Mouse (Mus musculus): ENCODE data around the gene Olfr556. TPM values are rescaled to one million over a fixed set of nuclear protein-coding genes. Genes with fewer than 3 reads are reported as not detected.
"Not testable (repeated sequence)": the region's sequence is repeated elsewhere in the genome, so short reads cannot be mapped to it uniquely, and the experiment has no call there.

Gene Olfr556
- not detected in 2 replicates for polyA plus RNA-seq (2016; fragmentation: Nextera tagmentation; extraction: Ambion mirVana)

GRCm38 (mm10) chr7:102664599-102664998, at the start of gene Olfr556:
Gene Olfr556, plus strand, starts transcription at chr7:102664899.
- 56% methylated on average over 3 of the region's 3 CpGs for WGBS
- Histone ChIP-seq H3K27me3 (ENCODE audit: insufficient read depth, poor library complexity, severe bottlenecking) (no peaks in the 10 kb centered on the region), H3K4me1 (no peaks in the 10 kb centered on the region), H3K4me3 (no peak within 1 kb of the TSS), H3K36me3 (no peaks in the 10 kb centered on the region), H3K27ac (no peak within 1 kb of the TSS), H3K9me3 (no peaks in the 10 kb centered on the region)
- no peak for DNase-seq (ENCODE audit: low spot score)

DNA sequence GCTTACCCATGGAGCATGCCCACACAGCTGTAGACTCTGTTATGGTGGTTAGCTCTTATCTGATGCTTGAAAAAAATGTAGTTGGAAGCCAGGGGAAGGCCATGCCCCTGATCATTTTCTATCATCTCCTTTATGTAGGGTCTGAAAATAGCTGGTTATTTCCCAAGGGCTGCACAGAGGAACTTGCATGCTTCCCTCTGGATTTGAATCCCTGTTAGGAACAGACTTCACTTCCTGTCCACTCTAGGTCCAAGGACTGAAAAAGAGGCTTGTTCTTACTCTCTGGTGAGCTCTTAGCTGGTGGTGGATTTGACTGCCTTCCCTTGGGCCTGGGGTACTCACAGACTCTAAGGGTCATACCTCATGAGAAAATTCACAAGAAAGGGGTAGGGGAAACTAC, 46.6 kb upstream of the Olfr556 start, which contains the start of gene Olfr553:
Gene Olfr553, minus strand, starts transcription at position 101 of the 400 bp plus-strand sequence.
- no peaks in the 10 kb centered on the region for H3K9me3 ChIP-seq

GRCm38 (mm10) chr7:102619608-102620007, 45.1 kb upstream of the Olfr556 start:
- DNase-seq (ENCODE audit: low spot score), result no peak
- no peak overlapping the region for H3K27ac ChIP-seq
- no peaks in the 10 kb centered on the region for H3K9me3 ChIP-seq
- H3K27me3 ChIP-seq (ENCODE audit: insufficient read depth, poor library complexity, severe bottlenecking), result no peaks in the 10 kb centered on the region
- H3K36me3 ChIP-seq, result no peaks in the 10 kb centered on the region
- no peak overlapping the region for H3K4me3 ChIP-seq
- WGBS, result 56% methylated on average over 5 of the region's 5 CpGs
- H3K4me1 ChIP-seq, result no peaks in the 10 kb centered on the region

More for the DNA sequence above, 46.6 kb upstream of the Olfr556 start, which contains the start of gene Olfr553:
- no peak for DNase-seq (ENCODE audit: low spot score)
- Histone ChIP-seq H3K27ac (no peak within 1 kb of the TSS), H3K27me3 (ENCODE audit: insufficient read depth, poor library complexity, severe bottlenecking) (no peaks in the 10 kb centered on the region), H3K4me3 (no peak within 1 kb of the TSS), H3K4me1 (no peaks in the 10 kb centered on the region), H3K36me3 (no peaks in the 10 kb centered on the region)

DNA sequence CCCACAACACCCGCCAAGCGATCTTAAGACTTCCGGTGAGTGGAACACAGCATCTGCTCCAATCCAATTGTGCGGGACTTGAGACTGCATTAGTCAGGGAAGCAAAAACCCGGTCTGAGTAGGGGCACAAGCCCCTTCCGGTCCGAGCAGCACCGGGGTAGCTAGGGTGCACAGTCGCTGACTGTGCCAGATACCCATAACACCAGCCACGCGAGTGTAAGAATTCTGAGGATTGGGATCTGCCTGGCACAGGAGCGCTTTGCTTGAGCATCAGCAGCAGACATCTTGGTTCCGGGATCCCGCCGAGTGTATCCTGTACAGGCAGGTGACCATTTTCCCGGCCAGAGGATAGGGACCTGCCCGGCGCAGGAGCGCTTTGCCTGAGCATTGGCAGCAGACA, 44.3 kb upstream of the Olfr556 start:
- H3K4me1 ChIP-seq; DNase-seq (ENCODE audit: low spot score); H3K27me3 ChIP-seq (ENCODE audit: insufficient read depth, poor library complexity, severe bottlenecking); H3K27ac ChIP-seq; H3K36me3 ChIP-seq; H3K9me3 ChIP-seq; H3K4me3 ChIP-seq: not testable (repeated sequence)
- WGBS, result 72% methylated on average over 19 of the region's 19 CpGs

DNA sequence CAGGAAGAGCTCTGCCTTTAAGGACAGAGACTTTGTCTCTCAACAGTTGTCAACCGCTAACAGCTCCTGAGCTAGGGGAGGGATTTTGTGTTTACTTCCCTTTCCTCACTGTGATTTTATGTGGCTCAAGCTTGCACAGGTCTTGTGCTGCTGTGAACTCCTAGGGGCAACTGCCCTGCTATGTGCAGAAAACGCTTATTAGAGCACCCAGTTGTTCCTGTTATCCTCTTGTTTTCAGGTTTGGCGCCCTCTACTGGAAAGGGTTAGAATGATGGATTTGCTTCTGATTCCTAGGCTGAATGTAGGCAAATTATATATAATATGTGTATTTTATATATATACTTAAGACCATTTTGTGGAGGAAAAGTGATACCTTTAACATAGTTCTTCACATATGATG, 28.0 kb upstream of the Olfr556 start:
- 33% methylated on average over 3 of the region's 3 CpGs for WGBS
- no peaks in the 10 kb centered on the region for H3K9me3 ChIP-seq
- no peaks in the 10 kb centered on the region for H3K36me3 ChIP-seq
- H3K27ac ChIP-seq, result no peak overlapping the region
- no peaks in the 10 kb centered on the region for H3K27me3 ChIP-seq (ENCODE audit: insufficient read depth, poor library complexity, severe bottlenecking)
- no peak for DNase-seq (ENCODE audit: low spot score)
- H3K4me3 ChIP-seq, result no peak overlapping the region
- no peaks in the 10 kb centered on the region for H3K4me1 ChIP-seq

GRCm38 (mm10) chr7:102638132-102638531, 26.6 kb upstream of the Olfr556 start, which contains the start of gene Olfr554:
Gene Olfr554, plus strand, starts transcription at chr7:102638432.
- no peak for DNase-seq (ENCODE audit: low spot score)
- 51% methylated on average over 1 of the region's 1 CpGs for WGBS
- Histone ChIP-seq H3K27me3 (ENCODE audit: insufficient read depth, poor library complexity, severe bottlenecking) (no peaks in the 10 kb centered on the region), H3K36me3 (no peaks in the 10 kb centered on the region), H3K4me1 (no peaks in the 10 kb centered on the region), H3K4me3 (no peak within 1 kb of the TSS), H3K27ac (no peak within 1 kb of the TSS), H3K9me3 (no peaks in the 10 kb centered on the region)

- not testable (repeated sequence) for H3K4me3 ChIP-seq; H3K27ac ChIP-seq; H3K9me3 ChIP-seq; DNase-seq (ENCODE audit: low spot score); H3K27me3 ChIP-seq (ENCODE audit: insufficient read depth, poor library complexity, severe bottlenecking); H3K36me3 ChIP-seq; H3K4me1 ChIP-seq
- 40% methylated on average over 4 of the region's 4 CpGs for WGBS
These were observed 19.8 kb upstream of the Olfr556 start for GRCm38 (mm10) chr7:102644945-102645344.

DNA sequence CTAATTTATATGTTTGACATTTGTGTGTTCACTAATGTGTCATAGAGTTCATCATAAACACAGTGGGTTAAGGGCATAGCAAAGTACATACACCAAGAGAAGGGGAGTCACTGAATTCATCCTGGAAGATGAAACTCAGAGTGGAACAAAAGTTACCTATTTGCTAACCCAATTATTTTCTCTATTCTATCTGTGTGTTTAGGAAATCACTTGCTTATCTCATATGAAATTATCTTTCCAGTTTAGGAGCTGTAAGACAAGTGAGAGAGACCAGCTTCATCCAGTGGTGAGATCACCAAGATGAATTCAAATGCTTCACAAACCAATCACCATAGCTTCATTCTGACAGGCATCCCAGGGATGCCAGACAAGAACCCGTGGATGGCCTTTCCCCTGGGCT, 6.2 kb upstream of the Olfr556 start, which contains the start of gene Olfr555:
Gene Olfr555, plus strand, starts transcription at position 301 of the 400 bp plus-strand sequence.
- Histone ChIP-seq H3K27ac (no peak within 1 kb of the TSS), H3K9me3 (no peaks in the 10 kb centered on the region), H3K4me1 (no peaks in the 10 kb centered on the region), H3K4me3 (no peak within 1 kb of the TSS), H3K36me3 (no peaks in the 10 kb centered on the region), H3K27me3 (ENCODE audit: insufficient read depth, poor library complexity, severe bottlenecking) (no peaks in the 10 kb centered on the region)
- 67% methylated on average over 1 of the region's 1 CpGs for WGBS
- DNase-seq (ENCODE audit: low spot score), result no peak

DNA sequence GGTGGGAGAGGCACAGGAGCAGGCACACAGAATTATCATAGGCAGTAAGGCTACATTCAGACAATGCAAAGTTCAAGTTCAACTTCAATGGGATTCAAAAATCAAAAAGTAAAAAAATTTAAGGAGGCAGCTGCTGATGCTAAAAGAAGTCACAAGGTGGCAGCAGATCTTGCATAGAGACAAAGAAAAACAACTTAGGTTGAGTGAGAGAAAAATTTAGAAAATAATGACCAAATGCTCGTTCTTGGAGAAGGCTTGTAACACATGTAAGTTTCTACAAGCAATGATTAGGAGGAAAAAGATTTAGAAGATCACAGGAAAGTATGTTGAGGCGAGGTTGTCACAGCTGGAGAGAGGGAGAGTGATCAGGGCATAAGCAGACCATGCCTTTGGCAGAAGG, 679 bp downstream of the Olfr556 start:
- WGBS, result 29% methylated on average over 2 of the region's 2 CpGs
- H3K4me3 ChIP-seq, result no peak overlapping the region
- no peaks in the 10 kb centered on the region for H3K27me3 ChIP-seq (ENCODE audit: insufficient read depth, poor library complexity, severe bottlenecking)
- no peaks in the 10 kb centered on the region for H3K36me3 ChIP-seq
- no peaks in the 10 kb centered on the region for H3K9me3 ChIP-seq
- DNase-seq (ENCODE audit: low spot score), result no peak
- no peaks in the 10 kb centered on the region for H3K4me1 ChIP-seq
- no peak overlapping the region for H3K27ac ChIP-seq

DNA sequence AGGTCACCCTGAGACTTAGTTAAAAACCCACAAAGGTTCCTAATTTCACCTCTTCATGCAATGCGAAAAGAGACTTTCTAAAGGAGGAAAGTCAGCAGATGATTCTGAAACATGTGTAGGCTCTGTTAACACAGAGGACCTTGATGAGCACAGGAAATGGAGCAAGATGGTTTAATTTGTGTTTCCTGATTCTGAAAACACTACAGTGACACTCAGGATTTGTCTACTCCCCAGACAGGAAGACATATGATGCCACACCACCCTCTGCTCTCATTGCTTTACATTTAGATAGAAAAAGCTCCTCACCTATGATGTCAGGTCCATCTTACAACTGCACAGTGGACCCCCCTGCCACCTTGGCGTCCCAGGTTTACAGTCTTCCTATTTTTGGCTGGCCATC, 11.5 kb downstream of the Olfr556 start:
- Histone ChIP-seq H3K4me1 (peaks cover 17% of the 10 kb centered on the region; the same call in 1 of the 2 replicates), H3K9me3 (no peaks in the 10 kb centered on the region), H3K36me3 (peaks cover 18% of the 10 kb centered on the region; the same call in 1 of the 2 replicates), H3K27ac (no peak overlapping the region), H3K4me3 (no peak overlapping the region), H3K27me3 (ENCODE audit: insufficient read depth, poor library complexity, severe bottlenecking) (no peaks in the 10 kb centered on the region)
- no peak for DNase-seq (ENCODE audit: low spot score)
- 76% methylated on average over 2 of the region's 2 CpGs for WGBS

DNA sequence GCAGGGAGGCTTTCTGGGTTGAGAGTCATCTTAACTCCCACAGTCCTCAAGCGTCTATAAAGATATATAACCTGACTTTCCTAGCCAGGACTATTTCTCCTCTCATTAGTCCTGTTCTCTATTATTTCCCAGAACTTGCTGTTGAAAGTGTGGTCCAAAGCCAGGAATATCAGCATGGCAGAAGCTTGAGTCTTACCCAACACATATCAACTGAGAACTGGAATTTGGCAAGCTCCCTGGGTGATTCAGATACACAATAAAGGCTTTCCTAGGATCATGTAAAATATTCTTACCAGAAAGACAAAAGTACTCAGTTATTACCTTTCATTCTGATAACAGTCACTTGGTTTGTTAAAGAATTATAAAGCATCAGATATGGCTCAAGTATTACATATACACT, 17.2 kb downstream of the Olfr556 start:
- DNase-seq (ENCODE audit: low spot score), result no peak
- Histone ChIP-seq H3K4me1 (peaks cover 17% of the 10 kb centered on the region; the same call in 1 of the 2 replicates), H3K36me3 (peaks cover 38% of the 10 kb centered on the region), H3K4me3 (no peak overlapping the region), H3K9me3 (no peaks in the 10 kb centered on the region), H3K27ac (no peak overlapping the region), H3K27me3 (ENCODE audit: insufficient read depth, poor library complexity, severe bottlenecking) (no peaks in the 10 kb centered on the region)
- WGBS, result 86% methylated on average over 1 of the region's 1 CpGs

DNA sequence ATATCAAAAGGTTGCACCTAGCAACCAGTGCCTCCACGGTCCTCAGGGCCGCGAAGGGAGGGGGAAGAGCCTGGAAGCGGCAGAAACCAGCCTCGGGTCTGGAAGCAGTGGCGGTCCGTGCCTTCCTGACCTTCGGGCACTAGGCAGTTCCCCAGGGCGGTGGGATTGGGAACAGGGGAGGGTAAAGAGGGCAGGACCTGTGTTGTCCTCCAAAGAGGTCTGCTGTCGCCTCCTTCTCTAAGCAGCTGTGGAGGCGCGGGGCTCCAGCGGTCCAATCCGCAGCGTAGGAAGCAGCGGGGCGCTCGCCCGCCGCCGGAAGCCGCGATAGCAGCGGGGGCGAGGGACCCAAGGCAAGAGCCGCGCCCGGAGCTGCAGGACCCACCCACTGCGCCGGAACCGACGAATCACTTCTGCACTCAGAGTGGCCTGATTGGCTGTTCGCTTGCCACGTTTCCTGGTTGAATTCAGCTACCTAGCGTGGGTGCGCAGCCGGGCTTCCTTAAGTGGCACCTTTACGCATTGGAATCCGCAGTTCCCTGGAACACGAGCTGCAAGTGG, 22.3 kb downstream of the Olfr556 start, which contains the start of gene Trim68:
Gene Trim68, minus strand, starts transcription at position 384 of the 558 bp plus-strand sequence.
- H3K9me3 ChIP-seq, result no peaks in the 10 kb centered on the region
- H3K4me3 ChIP-seq, result peak within 1 kb of the TSS; percentile 63
- DNase-seq (ENCODE audit: low spot score), result peak; percentile 98
- WGBS, result under 1% methylated on average over 40 of the region's 40 CpGs
- peaks cover 15% of the 10 kb centered on the region for H3K36me3 ChIP-seq
- peak within 1 kb of the TSS; percentile 88 for H3K27ac ChIP-seq
- no peaks in the 10 kb centered on the region for H3K4me1 ChIP-seq
- H3K27me3 ChIP-seq (ENCODE audit: insufficient read depth, poor library complexity, severe bottlenecking), result no peaks in the 10 kb centered on the region

DNA sequence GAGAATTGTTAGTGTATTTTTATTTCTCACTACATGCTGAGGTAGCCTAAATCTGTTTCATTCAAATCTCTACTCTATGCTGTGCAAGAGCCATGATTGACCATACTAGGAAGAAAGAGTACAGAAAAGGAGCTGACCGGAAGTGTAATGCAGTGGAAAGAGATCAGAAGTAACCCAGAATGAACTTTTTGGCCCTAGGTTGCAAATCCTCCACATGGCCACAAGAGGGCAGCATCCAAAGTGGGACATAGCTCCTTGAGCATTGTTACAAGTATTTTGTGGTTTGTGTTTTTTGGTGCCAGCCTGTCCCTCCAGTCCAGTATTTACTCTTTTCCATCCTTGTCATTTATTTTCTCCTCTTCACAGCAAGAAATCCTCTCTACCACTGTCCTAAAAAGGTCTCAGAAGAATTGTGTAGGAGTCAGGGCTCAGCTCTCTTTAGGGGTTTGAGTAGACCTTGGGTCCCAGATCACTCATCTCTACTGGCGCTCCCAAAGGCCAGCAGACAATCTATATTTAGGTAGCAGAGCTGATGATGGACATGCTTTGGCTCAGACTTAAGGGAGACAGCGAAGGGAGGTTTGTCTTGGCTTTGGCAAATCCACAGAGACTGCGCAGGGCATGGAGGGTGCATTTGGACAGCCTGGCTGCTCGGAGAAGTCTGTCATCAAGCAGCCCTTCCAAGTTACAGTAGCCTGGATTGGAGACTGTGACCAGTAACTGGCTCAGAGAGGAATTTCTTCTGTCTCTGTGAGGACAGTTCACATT, 30.8 kb downstream of the Olfr556 start, which contains the start of gene Olfr557:
Gene Olfr557, plus strand, starts transcription at position 553 of the 768 bp plus-strand sequence.
- DNase-seq (ENCODE audit: low spot score), result no peak
- Histone ChIP-seq H3K36me3 (no peaks in the 10 kb centered on the region), H3K9me3 (no peaks in the 10 kb centered on the region), H3K4me3 (no peak within 1 kb of the TSS), H3K27ac (no peak within 1 kb of the TSS), H3K27me3 (ENCODE audit: insufficient read depth, poor library complexity, severe bottlenecking) (no peaks in the 10 kb centered on the region), H3K4me1 (no peaks in the 10 kb centered on the region)
- 69% methylated on average over 5 of the region's 5 CpGs for WGBS

Data from heart, embryonic 10.5 days (tissue).